Mouse (Mus musculus): Measurements from ENCODE around the gene Trim72. TPM values are rescaled to one million over a fixed set of nuclear protein-coding genes. Genes with fewer than 3 reads are reported as not detected.

The Trim72 gene
- not detected in 2 replicates for polyA plus RNA-seq (2014; fragmentation: Nextera tagmentation; extraction: Ambion mirVana)

GRCm38 (mm10) chr7:128003688-128004087 lies at the start of gene Trim72:
Gene Trim72, plus strand, starts transcription at chr7:128003949.
- ATAC-seq (ENCODE audit: low FRiP score) (no peak), DNase-seq (ENCODE audit: low spot score) (no peak)
- H3K4me3 ChIP-seq (replicated peaks; ENCODE audit: low read length) = no peak within 1 kb of the TSS
- H3K36me3 ChIP-seq (replicated peaks; ENCODE audit: control insufficient read depth, insufficient read depth) = no peaks in the 10 kb centered on the region
- no peak within 1 kb of the TSS for H3K27ac ChIP-seq
- 92% methylated on average over 2 of the region's 2 CpGs for WGBS
- peak within 1 kb of the TSS; percentile 24; the same call in 1 of the 2 replicates for H3K4me2 ChIP-seq (replicated peaks)
- H3K9ac ChIP-seq = no peak within 1 kb of the TSS
- no peaks in the 10 kb centered on the region for H3K27me3 ChIP-seq (ENCODE audit: control insufficient read depth, insufficient read depth, low read length)
- H3K9me3 ChIP-seq (ENCODE audit: control insufficient read depth, low read length) = no peaks in the 10 kb centered on the region
- no peaks in the 10 kb centered on the region for H3K4me1 ChIP-seq (replicated peaks; ENCODE audit: control insufficient read depth, insufficient read depth, low read length)

- Histone ChIP-seq H3K27me3 (ENCODE audit: control insufficient read depth, insufficient read depth, low read length) (no peaks in the 10 kb centered on the region), H3K4me3 (replicated peaks; ENCODE audit: low read length) (no peak overlapping the region), H3K4me1 (replicated peaks; ENCODE audit: control insufficient read depth, insufficient read depth, low read length) (no peaks in the 10 kb centered on the region), H3K36me3 (replicated peaks; ENCODE audit: control insufficient read depth, insufficient read depth) (no peaks in the 10 kb centered on the region), H3K27ac (no peak overlapping the region), H3K4me2 (replicated peaks) (no peak overlapping the region), H3K9me3 (ENCODE audit: control insufficient read depth, low read length) (no peaks in the 10 kb centered on the region), H3K9ac (no peak overlapping the region)
- 70% methylated on average over 5 of the region's 5 CpGs for WGBS
- no peak for DNase-seq (ENCODE audit: low spot score)
- ATAC-seq (ENCODE audit: low FRiP score) = no peak
Measured at GRCm38 (mm10) chr7:127959364-127959763, 44.4 kb upstream of the Trim72 start.

- WGBS = 9% methylated on average over 10 of the region's 10 CpGs
- no peak; the same call in 1 of the 2 replicates for ATAC-seq (ENCODE audit: low FRiP score)
Measured at GRCm38 (mm10) chr7:127966371-127966918, 37.3 kb upstream of the Trim72 start.

DNA sequence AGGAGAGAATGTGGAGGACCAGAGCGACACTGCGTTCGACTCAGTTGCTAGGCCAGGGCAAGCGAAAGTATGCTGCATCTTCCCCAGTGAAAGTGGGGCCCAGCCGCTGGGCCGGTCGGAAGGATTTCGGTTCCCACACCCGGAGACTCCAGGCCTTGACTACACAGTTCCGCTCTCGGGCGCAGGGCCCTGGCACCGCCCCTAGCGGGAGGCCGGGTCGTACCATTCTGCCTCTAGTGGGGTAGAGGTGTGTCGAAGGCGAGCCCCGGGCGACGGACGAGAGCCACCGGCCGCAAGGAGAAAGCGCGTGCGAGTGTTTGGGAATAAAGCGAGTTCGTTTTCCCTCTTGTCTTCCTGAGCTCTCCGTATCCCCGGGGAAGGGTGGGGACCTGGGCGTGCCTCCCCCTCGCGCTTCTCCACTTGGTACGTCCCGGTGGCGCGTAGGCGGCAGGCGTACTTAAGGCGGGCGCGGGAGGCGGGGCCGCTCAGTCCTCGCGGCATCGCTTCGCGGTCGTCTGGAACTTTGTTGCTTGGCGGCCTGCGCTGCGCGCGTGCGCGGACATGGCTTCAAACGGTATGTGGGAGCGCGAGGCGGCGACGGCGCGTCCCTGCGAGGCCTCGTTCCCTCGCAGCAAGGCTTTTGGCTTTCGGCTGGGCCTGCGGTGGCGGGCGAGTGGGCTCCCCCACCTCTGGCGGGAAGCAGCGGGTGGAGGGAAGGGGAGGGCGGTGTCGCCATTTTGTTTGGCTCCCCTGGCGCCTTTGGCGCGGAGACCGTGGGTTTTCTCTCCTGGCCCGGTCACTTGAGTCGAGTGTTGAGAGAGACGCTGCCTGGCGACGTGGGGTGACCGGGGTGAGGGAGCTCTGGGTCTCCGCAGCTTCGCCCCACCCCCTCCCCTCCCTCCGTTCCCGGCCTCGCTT lies 36.5 kb upstream of the Trim72 start, which contains the start of gene Fus:
Gene Fus, plus strand, starts transcription at position 454 of the 918 bp plus-strand sequence.
- Histone ChIP-seq H3K9ac (peak within 1 kb of the TSS; percentile 99), H3K27me3 (ENCODE audit: control insufficient read depth, insufficient read depth, low read length) (no peaks in the 10 kb centered on the region), H3K4me3 (replicated peaks; ENCODE audit: low read length) (peak within 1 kb of the TSS; percentile 92), H3K4me1 (replicated peaks; ENCODE audit: control insufficient read depth, insufficient read depth, low read length) (peaks cover 26% of the 10 kb centered on the region), H3K9me3 (ENCODE audit: control insufficient read depth, low read length) (no peaks in the 10 kb centered on the region), H3K36me3 (replicated peaks; ENCODE audit: control insufficient read depth, insufficient read depth) (peaks cover 32% of the 10 kb centered on the region), H3K27ac (peak within 1 kb of the TSS; percentile 99), H3K4me2 (replicated peaks) (peak within 1 kb of the TSS; percentile 93)
- WGBS = under 1% methylated on average over 85 of the region's 92 CpGs
- ATAC-seq (ENCODE audit: low FRiP score) (peak; percentile 94), DNase-seq (ENCODE audit: low spot score) (peak; percentile 96)

More at GRCm38 (mm10) chr7:127966371-127966918, 37.3 kb upstream of the Trim72 start:
- Histone ChIP-seq H3K4me3 (replicated peaks; ENCODE audit: low read length) (peak overlapping the region; percentile 92), H3K9ac (peak overlapping the region; percentile 99), H3K4me2 (replicated peaks) (peak overlapping the region; percentile 55), H3K4me1 (replicated peaks; ENCODE audit: control insufficient read depth, insufficient read depth, low read length) (peaks cover 26% of the 10 kb centered on the region), H3K27ac (peak overlapping the region; percentile 99), H3K9me3 (ENCODE audit: control insufficient read depth, low read length) (no peaks in the 10 kb centered on the region), H3K36me3 (replicated peaks; ENCODE audit: control insufficient read depth, insufficient read depth) (peaks cover 24% of the 10 kb centered on the region), H3K27me3 (ENCODE audit: control insufficient read depth, insufficient read depth, low read length) (no peaks in the 10 kb centered on the region)
- no peak for DNase-seq (ENCODE audit: low spot score)

GRCm38 (mm10) chr7:127967922-127968828 lies 35.6 kb upstream of the Trim72 start:
- Histone ChIP-seq H3K9me3 (ENCODE audit: control insufficient read depth, low read length) (no peaks in the 10 kb centered on the region), H3K27me3 (ENCODE audit: control insufficient read depth, insufficient read depth, low read length) (no peaks in the 10 kb centered on the region), H3K27ac (peak overlapping the region; percentile 99), H3K9ac (peak overlapping the region; percentile 99), H3K4me3 (replicated peaks; ENCODE audit: low read length) (peak overlapping the region; percentile 92), H3K36me3 (replicated peaks; ENCODE audit: control insufficient read depth, insufficient read depth) (peaks cover 41% of the 10 kb centered on the region), H3K4me1 (replicated peaks; ENCODE audit: control insufficient read depth, insufficient read depth, low read length) (peaks cover 26% of the 10 kb centered on the region), H3K4me2 (replicated peaks) (peak overlapping the region; percentile 93)
- under 1% methylated on average over 34 of the region's 42 CpGs for WGBS
- ATAC-seq (ENCODE audit: low FRiP score) (peak; percentile 42), DNase-seq (ENCODE audit: low spot score) (peak; percentile 82)

- peaks cover 97% of the 10 kb centered on the region for H3K36me3 ChIP-seq (replicated peaks; ENCODE audit: control insufficient read depth, insufficient read depth)
- H3K9ac ChIP-seq = no peak overlapping the region
- WGBS = 89% methylated on average over 2 of the region's 2 CpGs
- no peak overlapping the region for H3K27ac ChIP-seq
- no peak overlapping the region for H3K4me3 ChIP-seq (replicated peaks; ENCODE audit: low read length)
- ATAC-seq (ENCODE audit: low FRiP score) (no peak), DNase-seq (ENCODE audit: low spot score) (no peak)
- no peak overlapping the region for H3K4me2 ChIP-seq (replicated peaks)
- H3K27me3 ChIP-seq (ENCODE audit: control insufficient read depth, insufficient read depth, low read length) = no peaks in the 10 kb centered on the region
- H3K4me1 ChIP-seq (replicated peaks; ENCODE audit: control insufficient read depth, insufficient read depth, low read length) = peaks cover 8% of the 10 kb centered on the region
- H3K9me3 ChIP-seq (ENCODE audit: control insufficient read depth, low read length) = no peaks in the 10 kb centered on the region
Measured at GRCm38 (mm10) chr7:127974413-127974930, 29.3 kb upstream of the Trim72 start.

GRCm38 (mm10) chr7:127978856-127979255 lies 24.9 kb upstream of the Trim72 start:
- no peak for ATAC-seq (ENCODE audit: low FRiP score)
- 100% methylated on average over 2 of the region's 2 CpGs for WGBS
- DNase-seq (ENCODE audit: low spot score) = no peak
- no peak overlapping the region for H3K4me3 ChIP-seq (replicated peaks; ENCODE audit: low read length)
- no peak overlapping the region for H3K27ac ChIP-seq
- no peaks in the 10 kb centered on the region for H3K27me3 ChIP-seq (ENCODE audit: control insufficient read depth, insufficient read depth, low read length)
- H3K9ac ChIP-seq = no peak overlapping the region
- H3K9me3 ChIP-seq (ENCODE audit: control insufficient read depth, low read length) = no peaks in the 10 kb centered on the region
- H3K4me2 ChIP-seq (replicated peaks) = no peak overlapping the region
- peaks cover 99% of the 10 kb centered on the region for H3K36me3 ChIP-seq (replicated peaks; ENCODE audit: control insufficient read depth, insufficient read depth)
- H3K4me1 ChIP-seq (replicated peaks; ENCODE audit: control insufficient read depth, insufficient read depth, low read length) = no peaks in the 10 kb centered on the region

- Histone ChIP-seq H3K4me2 (replicated peaks) (no peak overlapping the region), H3K9me3 (ENCODE audit: control insufficient read depth, low read length) (no peaks in the 10 kb centered on the region), H3K9ac (no peak overlapping the region), H3K27me3 (ENCODE audit: control insufficient read depth, insufficient read depth, low read length) (no peaks in the 10 kb centered on the region), H3K4me3 (replicated peaks; ENCODE audit: low read length) (no peak overlapping the region), H3K36me3 (replicated peaks; ENCODE audit: control insufficient read depth, insufficient read depth) (peaks cover 99% of the 10 kb centered on the region), H3K4me1 (replicated peaks; ENCODE audit: control insufficient read depth, insufficient read depth, low read length) (no peaks in the 10 kb centered on the region), H3K27ac (no peak overlapping the region)
- DNase-seq (ENCODE audit: low spot score) (no peak), ATAC-seq (ENCODE audit: low FRiP score) (no peak)
- WGBS = 90% methylated on average over 3 of the region's 3 CpGs
Measured at GRCm38 (mm10) chr7:127980606-127981005, 23.1 kb upstream of the Trim72 start.
